Mouse (Mus musculus) spleen, postnatal 0 days (tissue): Measurements from ENCODE around the gene Lefty1. TPM values are rescaled to one million over a fixed set of nuclear protein-coding genes. Genes with fewer than 3 reads are reported as not detected.

ENCODE experiments used
- polyA plus RNA-seq: library from polyadenylated mRNA; unstranded; fragments of >200 nt; fragmentation: Nextera tagmentation; extraction: Ambion mirVana; gene quantifications from 2 replicates; pipeline ENCODE4 v1.2.1, GENCODE M21; 2015

Lefty1 gene
- 4.7 and 4.9 TPM in 2 replicates for polyA plus RNA-seq

DNA sequence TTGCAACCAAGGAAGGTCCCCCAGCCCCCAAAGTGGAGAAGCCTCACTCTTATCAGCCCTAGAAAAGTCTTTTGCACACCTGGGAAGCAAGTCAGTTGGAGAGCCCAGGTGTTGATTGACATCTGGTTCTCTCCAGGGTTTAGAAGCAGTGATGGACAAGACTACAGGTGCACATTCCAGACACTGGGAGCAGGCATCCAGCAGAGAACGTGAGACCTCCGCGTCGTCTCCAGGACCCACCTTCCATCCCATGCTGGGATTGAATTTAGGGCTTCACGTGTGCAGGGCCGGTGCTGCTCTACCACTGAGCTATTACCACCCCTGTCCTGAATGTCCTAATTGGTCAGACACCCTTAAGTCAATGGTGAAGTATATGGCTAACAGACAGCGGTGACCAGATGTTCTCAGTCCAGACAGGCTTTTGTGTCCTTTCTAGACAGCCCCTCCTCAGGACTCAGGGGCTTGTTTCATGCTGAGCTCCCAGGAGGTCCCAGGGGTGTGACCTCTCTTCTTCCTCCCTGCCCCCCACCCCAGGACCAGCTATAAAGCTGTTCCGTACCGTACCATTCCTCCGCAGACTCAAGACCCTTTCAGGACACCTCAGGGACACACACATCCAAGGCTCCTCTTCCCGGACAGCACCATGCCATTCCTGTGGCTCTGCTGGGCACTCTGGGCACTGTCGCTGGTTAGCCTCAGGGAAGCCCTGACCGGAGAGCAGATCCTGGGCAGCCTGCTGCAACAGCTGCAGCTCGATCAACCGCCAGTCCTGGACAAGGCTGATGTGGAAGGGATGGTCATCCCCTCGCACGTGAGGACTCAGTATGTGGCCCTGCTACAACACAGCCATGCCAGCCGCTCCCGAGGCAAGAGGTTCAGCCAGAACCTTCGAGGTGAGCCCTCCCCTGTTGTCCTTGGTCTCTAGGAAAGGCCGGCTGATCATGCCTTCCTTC lies at the start of gene Lefty1:
Gene Lefty1 (plus strand): TSS at position 556 of the 953 bp plus-strand sequence.

DNA sequence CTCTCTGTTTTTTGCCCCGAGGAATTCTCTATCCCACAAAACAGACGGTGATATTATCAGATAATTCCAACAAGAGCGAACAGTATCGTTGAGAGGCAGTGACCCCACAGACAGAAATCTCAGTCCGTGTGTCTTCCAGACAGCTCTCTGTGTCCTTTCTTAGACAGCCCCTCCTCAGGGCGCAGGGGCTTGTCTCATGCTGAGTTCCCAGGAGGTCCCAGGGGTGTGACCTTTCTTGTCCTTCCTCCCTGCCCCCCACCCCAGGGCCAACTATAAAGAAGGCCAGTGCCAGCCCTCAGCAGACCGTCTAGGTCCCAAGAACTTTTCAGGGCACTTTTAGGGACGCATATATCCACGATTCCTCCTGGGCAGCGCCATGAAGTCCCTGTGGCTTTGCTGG lies 42.0 kb upstream of the Lefty1 start, which contains the start of gene Lefty2:
Gene Lefty2 (plus strand): TSS at position 301 of the 400 bp plus-strand sequence.

DNA sequence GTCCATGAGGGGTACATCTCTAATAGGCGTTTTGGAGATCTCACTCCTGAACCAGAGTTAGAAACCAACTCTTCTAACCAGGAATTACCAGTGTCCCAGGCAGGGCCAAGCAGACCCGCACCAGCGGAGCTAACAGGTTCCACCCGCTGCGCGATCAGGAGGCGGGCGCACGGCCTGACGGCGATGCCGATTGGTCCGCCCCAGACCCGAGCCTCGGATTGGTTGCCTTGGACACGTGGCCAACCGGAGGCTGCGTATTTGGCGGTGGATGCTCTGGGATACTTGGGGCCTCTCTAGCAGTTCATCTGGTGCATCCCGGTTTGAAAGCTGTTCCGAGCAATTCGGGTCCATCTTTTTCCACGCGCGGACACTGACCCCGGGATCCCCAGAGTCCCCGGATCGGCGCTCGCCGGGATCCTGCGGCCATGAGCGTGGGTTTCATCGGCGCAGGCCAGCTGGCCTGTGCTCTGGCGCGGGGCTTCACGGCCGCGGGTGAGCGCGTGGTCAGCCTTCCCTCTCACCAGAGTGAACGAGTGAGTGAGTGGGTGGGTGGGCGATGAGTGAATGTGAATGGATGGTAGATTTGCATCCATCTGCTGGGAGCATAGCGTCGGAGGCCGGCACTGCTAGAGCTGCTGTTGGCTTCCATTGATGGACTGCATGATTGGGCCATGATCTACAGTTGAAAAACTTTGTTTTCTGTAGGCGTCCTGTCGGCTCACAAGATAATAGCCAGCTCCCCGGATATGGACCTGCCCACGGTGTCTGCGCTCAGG lies 30.6 kb upstream of the Lefty1 start, which contains the start of gene Pycr2:
Gene Pycr2 (plus strand): TSS at position 255 of the 776 bp plus-strand sequence.

DNA sequence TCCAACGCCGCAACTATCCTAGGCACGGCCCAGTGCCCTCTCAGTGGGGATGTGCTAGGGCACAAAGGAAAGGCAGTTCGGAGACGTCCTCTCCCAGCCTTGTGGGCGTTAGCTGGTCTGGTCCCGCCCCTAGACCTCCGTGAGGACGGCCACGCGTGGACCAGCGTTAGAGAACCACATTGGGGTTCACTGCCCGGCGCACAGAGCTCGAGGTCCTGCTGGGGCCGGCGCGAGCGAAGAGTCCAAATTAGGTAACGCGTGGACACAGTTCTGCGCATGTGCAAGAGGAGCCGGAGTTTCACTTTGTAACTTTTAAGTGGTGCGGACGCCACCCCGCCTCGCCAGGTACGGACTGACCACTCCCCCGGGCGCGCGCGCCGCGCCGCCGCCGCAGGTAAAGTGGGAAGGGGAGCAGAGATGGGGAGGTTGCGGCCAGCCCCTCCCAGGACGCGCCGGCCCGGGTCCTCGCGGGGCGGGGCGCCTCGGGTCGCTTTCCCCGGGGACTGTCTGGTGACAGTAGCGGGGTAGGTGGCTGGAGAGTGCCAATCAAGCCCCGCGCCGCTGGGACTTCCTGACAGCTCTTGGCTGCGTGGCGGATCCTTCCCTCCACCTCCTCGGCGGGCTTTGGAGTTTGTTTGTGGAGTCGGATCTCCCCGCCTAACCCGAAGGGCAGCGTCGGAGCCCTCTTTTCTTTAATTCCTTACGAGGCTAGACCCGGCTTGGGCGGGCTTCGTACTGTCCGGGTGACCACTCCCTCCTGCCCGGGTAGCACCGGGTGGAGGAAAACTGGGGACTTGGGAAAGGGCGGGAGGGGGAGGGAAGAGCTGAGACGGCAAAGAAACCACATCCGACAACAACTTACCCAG lies 7.6 kb downstream of the Lefty1 start, which contains the start of gene Tmem63a:
Gene Tmem63a (plus strand): TSS at position 179 of the 866 bp plus-strand sequence.

Other genes with a start within 250 kb of the Lefty1 start
- gene Mixl1, start 238.0 kb upstream of the Lefty1 start, polyA plus RNA-seq, result not detected in 2 replicates
- 11.3 and 13.9 TPM in 2 replicates for gene Acbd3, start 209.0 kb upstream of the Lefty1 start, polyA plus RNA-seq
- 2,428 and 2,593 TPM in 2 replicates for gene H3f3a, start 121.1 kb upstream of the Lefty1 start, polyA plus RNA-seq
- 25.3 and 27.8 TPM in 2 replicates for gene Sde2, start 83.9 kb upstream of the Lefty1 start, polyA plus RNA-seq
- 0.05 TPM in 1 of 2 replicates, not detected in the other for gene Lefty2, start 41.9 kb upstream of the Lefty1 start, polyA plus RNA-seq
- gene Pycr2, start 30.7 kb upstream of the Lefty1 start, polyA plus RNA-seq, result 82.2 and 100 TPM in 2 replicates
- 11.9 and 12.4 TPM in 2 replicates for gene Tmem63a, start 7.3 kb downstream of the Lefty1 start, polyA plus RNA-seq
- 2.4 and 3.7 TPM in 2 replicates for gene Ephx1, start 85.9 kb downstream of the Lefty1 start, polyA plus RNA-seq
- not detected in 2 replicates for gene 9130409I23Rik, start 116.2 kb downstream of the Lefty1 start, polyA plus RNA-seq
- 19.5 and 20.9 TPM in 2 replicates for gene Nvl, start 209.2 kb downstream of the Lefty1 start, polyA plus RNA-seq
- 75.2 and 76.6 TPM in 2 replicates for gene Cnih4, start 209.7 kb downstream of the Lefty1 start, polyA plus RNA-seq